Mouse (Mus musculus) left cerebral cortex, postnatal 25 days (tissue): ENCODE data around the gene Mxi1. TPM values are rescaled to one million over a fixed set of nuclear protein-coding genes. Genes with fewer than 3 reads are reported as not detected.

ENCODE experiments used
- DNase-seq, 2 experiments: peaks; one replicate each; pipeline ENCODE4 v3.0.0; 2022; ENCODE audit warnings: low spot score in 2 of 2, mixed read lengths in 1 of 2
- intact Hi-C: fragments of 180-260 bp; cut with DNase I; formaldehyde crosslinking; loops from one replicate; pipeline ENCODE4 v1.15.1; 2025
- total RNA-seq, 2 experiments: library from RNA; stranded (reverse); gene quantifications; 2 replicates each; pipeline ENCODE4 v1.2.3; 2021

The Mxi1 gene
- total RNA-seq, result 10 to 100 TPM; 84.1 to 84.2 TPM

DNA sequence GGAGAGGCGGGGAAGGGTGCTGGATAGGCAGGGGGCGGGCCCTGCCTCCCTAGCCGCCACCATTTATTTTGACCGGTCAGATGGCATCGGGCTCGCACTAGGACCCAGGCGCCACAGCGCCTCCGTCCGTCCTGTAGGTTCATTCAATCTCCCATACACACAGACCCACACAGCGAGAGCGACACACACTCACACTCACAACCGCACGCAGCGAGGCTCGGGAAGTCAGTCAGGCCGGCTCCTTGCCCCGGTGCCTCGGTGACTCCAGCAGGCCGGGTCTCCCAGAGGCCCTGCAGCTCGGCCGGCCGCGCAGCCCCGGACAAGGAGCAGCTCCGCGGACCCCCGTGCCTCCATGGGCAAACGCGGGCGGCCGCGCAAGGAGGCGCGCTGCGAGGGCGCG lies at the start of gene Mxi1:
Mxi1 (plus strand) TSS at position 171 of the 400 bp plus-strand sequence.
- intact Hi-C loops, result loop anchor here (2.0 kb wide), 2 partner anchors 66 to 168 kb away; no protein-coding TSS in a partner anchor

DNA sequence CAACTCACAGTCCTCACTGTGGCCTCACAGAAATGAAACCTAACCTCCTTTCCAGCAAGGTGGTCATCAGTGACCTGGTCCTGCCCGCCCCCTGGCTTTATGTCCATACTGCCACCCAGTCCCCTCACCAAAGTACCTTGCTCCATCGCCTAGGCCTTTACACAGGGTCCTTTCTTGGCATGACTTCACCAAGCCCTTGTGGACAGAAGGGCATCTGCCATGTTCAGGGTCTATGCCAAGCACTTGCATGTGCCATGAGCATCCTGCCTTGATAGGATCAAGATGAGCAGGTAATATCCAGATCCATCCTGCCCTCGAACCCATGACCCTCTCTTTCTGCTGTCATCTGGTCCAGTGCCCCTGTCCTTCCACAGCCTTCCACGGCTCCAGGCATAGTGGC lies 49.5 kb upstream of the Mxi1 start:
- DNase-seq, result no peak
- intact Hi-C loops, result no loop called here

More for the DNA sequence above, at the start of gene Mxi1:
- peak; percentile 86 to 94 for DNase-seq

DNA sequence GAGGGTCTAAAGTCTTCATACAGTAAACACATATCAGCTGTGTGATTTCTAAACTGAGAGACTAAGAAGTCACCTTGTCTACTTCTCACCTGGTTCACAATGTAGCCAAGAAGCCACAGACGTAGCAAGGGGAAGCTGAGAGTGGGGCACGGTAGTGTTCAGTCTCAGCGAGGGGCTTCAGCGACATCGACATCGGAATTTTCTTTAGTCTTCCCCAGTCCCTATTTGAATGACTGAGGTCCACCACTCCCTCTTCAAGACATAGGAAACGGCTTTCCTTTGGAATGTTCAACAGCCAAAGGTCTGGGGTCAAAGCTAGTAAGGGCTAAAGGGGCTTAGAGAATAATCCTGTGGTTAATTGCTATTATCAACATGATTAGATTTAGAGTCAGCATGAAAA lies 48.3 kb upstream of the Mxi1 start:
- no peak for DNase-seq
- intact Hi-C loops, result no loop called here

DNA sequence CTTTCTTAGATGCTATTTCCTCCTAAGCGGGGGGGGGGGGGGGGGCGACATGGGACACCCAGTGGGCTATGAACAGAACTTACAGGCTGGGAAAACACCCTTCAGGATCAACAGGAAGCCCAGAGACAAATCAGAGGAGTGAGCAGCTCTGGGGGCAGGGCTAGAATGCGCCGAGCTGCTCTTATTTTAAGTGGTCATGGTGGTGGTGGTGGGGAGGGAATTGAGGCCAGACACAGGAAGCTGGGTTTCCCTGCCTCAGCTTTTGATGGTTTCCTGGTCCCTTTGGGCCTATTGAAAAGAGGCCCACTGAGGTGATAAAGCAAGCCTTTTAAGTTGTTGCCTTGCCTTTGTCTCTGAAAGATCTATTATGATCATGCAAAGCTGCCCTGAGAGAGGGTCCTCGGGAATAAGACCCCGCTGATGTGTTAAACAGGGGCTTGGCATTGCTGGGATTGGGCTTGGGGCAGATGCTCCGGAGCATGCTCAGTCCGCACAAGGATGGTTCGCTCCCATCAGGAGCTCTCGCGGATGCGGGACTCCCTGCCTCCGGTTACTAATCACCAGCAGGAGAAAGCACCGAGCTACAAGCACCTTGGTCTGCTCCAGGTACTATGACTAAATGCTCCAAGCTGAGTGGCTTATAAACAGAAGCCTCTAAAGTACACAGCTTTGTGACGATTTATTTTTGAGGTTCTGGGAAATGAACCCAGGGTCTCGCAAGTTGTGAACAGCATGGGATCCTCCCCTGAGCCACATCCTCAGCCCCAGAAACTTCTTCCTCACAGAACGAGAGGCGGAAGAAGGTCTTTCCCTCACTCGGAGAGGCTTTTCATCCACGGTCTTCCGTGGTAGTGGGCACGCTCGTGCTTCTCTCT lies 46.2 kb upstream of the Mxi1 start:
- intact Hi-C loops, result no loop called here
- DNase-seq, result no peak

DNA sequence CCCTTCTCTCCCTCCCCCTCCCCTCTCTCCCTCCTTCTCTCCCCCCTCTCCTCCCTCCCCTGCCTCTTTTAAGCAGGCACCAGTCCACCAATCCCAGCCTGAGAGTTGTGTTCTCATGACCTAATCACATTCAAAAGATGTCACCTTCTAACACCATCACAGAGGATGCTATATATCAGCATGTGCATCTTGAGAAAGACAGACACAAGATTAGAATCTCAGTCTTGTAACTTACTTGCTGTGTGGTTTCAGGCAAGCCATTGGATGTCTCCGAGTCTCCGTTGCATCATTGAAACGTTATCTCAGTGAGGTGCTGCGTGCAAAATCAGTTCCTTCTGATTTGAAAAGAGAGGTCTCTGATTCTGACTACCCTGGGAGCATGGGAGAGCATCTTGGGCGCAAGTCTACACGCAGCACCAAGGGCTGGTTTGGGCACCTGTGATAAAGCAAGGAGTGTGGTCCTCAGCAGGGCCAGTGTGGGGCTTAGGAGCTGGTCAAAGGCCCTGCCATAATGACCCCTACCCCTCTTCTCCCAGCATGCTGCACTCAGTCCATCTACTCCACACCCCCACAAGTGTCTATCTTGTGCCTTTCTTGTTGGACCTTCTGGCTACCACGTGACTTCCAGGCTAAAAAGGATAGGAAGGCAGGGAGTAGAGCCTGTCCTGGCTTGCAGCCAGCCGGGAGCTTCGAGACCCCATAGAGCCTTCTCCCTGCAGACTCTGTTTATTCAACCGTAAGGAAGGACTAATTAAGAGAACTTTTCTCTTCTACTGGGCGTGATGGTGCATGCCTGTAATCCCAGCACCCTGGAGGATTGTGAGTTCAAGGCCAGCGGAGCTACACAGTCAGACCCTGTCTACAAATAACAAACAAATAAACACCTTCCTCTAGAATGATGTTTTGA lies 45.2 kb upstream of the Mxi1 start:
- intact Hi-C loops, result no loop called here
- DNase-seq, result no peak

DNA sequence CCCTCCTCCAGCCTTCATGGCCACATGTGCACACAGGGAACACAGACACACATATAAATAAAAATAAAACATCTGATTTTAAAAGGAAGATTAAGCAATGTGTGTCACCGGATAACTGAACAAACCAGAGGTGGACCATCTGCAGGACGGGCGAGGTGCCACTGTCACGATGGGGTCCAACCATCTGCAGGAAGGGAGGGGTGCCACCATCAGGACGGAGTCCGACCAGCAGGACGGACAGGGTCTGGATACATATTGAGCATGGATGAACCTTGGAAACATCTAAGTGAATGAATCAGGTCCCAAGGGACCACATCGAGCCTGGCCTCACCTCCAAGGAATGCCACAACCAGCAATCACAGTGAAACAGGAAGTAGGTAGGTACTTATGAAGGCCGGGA lies 43.0 kb upstream of the Mxi1 start:
- intact Hi-C loops, result no loop called here
- no peak for DNase-seq

DNA sequence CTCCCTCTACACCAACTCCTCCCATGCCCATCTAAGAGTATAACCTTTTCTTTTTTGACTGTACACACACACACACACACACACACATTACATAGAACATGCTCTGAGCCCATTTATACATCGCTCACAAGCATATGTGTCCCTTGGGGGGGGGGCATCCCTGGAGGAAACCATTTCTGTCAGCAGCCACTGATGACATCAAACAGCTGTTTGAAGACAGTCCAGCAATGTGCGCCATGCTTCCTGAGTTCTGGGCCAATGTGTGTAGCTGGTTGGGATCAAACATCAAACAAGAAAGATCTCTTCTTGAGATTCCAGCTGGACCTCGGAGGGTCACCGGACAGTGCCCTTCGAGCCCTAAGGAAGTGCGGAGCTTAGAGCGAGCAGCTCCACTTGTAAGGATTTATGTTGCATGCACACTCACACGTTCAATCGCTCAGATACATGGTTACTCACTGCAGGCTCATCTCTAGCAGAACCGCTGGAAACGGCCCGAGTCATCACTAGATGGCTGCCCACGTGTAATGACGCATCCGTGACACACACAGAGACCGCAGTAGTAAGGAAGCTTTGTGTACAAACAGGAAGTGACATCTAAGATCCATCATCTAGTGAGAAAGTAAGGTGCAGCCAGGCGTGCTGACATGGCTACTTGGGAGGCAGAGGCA lies 37.1 kb upstream of the Mxi1 start:
- intact Hi-C loops, result no loop called here
- DNase-seq, result peak in 1 of 2 experiments; percentile 11

DNA sequence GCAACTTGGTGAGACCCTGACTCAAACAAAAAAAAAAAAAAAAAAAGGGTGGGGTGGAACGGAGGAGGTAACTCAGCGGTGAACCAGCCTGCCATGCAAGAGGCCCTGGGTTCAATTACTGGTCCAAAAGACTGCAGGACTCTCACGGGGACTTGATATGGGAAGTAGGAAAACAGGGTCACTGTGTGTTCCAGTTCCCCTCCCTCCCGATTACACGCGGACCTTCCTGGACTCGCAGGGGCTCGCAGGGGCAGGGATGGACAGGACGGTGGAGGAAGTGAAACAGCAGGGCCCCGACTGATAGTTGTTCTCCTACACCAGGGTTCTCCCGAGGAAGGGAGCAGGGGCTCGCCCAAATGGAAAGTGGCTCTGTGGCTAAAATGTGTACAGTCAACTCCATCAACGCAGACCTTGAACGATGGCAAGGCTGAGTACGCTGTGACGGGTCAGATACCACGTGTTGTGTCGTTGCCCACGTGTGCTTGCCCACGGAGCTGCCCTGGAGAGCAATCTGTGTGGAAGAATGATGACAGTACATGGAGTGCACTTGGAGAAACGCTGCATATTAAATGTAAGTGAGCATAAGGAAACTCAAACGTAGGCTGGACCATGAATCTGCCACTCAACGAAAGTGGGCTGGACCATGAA lies 36.4 kb upstream of the Mxi1 start:
- peak in 1 of 2 experiments; percentile 11 for DNase-seq
- intact Hi-C loops, result no loop called here

DNA sequence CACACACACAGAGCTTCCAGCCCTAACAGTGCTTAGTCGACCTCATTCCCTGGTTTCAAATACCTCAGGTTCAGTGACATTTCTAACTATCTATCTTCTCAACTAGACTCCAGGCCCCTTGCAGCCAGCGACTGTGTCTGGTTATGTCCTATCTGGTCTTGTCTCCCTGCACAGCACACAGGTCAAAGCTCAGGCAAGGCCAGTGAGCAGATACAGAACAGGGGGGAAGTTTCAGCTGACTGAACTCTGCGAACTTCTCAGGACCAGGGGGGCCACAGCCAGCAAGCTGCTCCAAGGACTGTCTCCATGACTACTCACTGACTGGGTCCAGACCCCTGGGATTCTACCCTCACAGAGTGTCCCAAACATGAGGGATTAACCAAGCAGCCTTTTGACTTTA lies 35.1 kb upstream of the Mxi1 start:
- no peak for DNase-seq
- intact Hi-C loops, result no loop called here

DNA sequence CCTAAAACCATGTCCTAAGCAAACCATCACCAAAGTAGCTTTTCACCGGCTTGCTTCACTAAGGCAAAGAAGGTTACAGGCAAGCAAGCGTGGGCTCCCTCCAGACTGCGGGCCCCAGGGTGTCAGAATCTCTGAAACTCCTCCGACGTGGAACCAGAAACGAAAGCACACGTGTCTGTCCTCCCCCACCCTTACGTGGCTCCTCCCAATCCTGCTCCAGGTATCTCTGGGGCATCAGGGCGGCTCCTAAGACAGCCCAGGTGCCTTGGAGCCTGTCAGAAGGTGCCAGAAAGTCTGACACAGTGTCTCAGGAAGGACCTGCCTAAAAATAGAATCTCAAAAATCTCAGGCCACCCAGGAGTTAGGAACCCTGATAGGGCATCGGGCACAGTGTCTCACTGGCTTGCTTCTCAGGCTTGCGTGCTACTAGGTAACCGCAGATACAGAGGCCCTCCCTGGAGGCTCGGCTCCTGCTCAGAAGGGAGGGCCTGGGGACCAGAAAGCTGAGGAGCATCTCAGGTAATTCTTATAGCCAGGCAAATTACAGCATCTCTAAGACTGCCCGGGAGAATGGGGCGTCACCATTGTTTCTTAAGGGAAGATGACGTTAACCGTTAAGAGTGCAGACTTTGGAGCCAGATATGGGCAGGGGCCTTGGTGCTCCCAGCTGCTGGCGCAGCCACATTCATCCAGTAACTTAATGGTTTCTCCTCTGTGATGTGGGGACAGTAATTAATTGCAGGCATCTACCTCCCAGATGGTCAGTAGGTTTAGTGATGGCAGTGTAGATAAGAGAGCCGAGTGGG lies 33.2 kb upstream of the Mxi1 start:
- intact Hi-C loops, result no loop called here
- no peak for DNase-seq

DNA sequence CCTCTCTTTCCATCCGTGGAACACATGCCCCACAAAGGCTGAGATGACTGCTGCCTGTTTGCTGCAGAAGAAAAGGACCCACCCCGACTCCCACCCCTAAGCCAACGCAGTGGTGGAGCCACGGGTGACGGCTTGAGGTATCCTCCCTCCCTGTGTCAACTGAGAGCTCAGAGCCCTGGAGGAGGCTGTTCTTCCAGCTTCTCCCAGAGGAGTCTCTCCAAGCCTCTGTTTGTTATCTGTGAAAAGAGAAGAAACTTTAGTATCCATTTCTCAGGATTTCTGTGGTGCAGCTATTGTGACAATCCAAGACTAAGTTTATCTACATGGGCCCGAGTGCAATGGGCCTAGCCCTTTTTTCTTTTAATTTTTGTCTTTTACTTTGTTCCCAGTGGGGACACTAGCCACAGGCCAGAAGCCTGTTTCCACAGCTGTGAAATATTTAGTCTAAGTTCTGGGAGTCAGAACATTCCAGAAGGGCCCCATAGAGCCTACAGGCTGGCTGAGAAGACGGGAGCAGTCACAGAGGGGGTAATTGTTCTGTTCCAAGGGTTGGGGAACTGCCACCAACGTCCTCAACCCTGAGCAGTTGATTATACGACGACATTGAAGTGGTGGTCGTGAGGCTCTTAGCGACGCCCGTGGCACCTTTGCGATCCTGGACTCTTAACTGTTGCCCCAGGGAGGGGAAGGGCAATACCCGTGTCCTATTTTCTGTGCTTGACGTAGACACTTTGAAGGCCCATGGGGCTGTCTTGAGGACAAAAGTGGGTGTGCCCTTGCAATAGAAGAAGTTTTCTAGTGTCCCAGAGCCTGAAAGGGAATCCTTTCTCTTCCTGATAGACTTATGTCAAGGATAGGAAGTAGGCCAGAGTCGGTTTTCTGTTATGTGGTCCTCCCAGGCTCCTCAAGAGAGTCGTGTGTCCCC lies 31.6 kb upstream of the Mxi1 start:
- no peak for DNase-seq

DNA sequence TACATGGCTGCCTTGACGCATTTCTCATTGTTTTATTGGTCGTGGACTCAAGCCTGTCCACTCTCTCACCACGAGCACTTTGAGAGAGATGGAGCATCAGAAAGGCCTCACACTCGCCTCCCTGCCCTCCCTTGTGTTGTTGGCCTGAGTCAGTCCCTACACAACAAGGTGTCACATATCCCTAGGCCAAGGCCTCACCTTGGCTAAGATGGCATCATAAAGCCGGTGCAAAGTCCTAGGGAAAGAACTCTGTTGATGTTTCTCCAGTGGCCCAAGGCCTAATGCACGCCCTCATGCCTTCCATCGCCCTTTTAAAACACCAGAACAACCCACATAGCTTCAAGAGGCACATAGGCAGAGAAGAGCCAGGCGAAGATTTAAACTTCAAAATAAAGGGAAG lies 30.1 kb upstream of the Mxi1 start:
- no peak for DNase-seq
- intact Hi-C loops, result no loop called here

More for the DNA sequence above, 31.6 kb upstream of the Mxi1 start:
- intact Hi-C loops, result no loop called here

DNA sequence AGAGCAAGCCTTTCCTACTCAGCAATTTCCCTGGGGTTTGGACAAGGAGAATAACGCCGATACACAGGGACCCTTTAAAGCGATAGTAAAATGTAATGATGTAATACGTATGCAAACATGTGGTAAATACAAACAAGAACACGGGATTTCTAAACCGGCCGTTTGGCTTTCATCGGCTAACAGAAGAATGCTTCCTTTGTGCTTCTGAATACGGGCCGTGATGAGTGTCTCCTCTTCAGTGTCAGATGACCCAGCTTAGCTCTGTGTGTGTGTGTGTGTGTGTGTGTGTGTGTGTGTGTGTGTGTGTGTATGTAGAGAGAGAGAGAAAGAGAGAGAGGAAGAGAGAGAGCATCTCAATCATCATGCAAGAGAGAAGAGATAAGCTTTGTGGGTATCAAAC lies 27.7 kb upstream of the Mxi1 start:
- DNase-seq, result no peak
- intact Hi-C loops, result no loop called here

DNA sequence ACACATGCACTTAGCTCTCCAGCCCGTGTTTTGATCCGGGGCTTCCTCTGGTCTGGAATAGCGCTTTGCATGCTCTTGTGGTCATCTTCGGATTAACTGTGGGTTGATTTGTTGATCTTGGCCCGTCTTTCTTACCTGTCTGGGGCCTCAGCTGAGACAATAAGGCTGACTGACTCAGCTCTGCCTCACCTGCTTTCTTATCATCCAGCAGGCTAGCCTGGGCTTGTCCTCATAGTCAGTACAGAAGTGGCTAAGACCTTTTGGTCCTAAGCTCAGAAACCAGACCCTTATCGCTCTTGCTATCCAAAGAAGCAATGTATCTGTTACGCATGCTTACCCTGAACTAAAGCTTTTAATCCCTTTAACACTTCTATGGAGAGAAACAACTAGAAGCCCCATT lies 26.6 kb upstream of the Mxi1 start:
- no peak for DNase-seq
- intact Hi-C loops, result no loop called here

DNA sequence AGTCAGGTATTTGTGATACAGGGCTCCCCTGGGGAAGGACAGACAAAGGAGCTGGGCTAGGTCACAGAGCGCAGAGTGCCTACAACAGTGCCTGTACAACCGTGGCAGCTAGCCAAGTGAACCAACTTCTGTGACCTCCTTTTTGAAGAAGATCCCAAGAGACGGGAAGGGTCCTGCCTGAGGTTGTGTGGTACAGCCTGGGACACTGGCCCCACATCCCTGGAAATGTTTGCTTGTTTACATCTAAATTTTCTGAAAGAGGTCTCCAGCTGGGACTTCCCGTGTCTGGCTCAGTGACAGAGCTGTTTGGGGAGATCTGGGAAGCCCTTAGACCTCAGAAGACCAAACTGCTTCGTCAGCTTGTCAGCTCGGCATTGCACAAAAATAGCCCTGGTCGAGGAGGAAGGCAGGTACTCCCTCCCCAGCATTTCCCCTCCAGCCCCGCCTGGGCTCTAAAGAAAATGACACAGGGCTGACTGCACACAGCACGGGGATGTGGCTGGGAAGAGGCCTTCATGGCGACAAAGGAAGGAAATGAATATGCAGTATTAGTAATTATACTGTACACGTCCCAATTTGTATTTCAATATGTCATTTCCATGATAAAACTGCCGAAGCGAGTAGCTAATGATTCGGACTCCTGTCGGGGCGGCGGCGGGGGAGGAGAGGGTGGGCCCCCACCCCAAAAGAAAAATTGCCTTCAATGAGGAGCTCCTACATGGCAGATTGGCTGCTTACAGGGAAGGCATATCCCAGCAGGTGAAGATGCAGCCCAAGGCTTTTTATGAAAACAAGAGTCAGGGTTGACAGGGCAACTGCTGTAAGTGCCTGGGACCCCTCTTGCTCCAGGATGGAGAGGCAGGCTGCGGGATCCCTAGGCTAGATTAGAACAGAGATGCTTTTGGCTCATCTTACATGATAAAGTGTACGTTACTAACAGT lies 25.8 kb upstream of the Mxi1 start:
- intact Hi-C loops, result no loop called here
- peak; percentile 11 to 24 for DNase-seq

DNA sequence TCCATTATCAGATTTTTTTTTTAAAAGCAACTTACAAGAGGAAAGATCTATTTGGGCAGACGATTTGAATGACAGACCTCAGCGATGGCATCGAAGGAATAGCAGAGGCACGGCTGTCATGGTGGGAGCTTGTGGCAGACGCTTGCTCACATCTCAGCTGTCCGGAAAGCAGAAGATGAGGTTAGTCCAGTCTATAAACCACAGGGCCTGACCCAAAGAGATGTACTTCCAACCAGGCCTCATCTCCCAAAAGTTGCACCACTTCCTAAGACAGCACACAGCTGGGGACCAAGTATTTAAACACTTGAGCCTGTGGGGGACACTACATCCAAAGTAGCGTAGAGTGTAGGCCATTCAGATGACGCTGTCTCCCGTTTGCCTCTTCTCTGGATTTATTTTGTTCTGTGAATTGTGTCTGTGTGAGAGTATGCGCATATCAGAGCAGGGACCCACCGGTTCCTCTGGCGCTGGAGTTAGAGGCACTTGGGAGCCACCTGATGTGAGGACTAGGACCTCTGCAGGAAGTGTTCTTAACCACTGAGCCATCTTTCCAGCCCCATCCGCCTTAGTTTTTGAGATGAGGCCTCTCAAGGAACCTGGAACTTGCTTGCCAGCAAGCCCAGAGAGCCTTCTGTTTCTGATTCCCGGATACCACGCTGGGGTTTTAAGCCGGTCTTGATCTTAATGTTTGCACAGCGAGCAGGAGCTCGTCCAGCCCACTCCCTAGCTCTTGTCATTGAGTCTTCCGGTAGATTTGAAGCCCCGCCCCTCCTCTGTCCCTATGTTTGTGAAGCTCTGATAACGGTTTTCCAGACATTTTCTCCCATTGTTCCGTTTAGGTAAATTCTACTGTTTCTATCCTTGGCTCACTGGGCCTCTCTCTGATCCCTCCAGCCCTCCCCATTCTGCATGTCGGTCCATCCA lies 13.7 kb upstream of the Mxi1 start:
- intact Hi-C loops, result no loop called here
- DNase-seq, result no peak
